Mouse (Mus musculus) left cerebral cortex, postnatal 36 days (tissue): ENCODE measurements around the gene Olfr1367. TPM values are rescaled to one million over a fixed set of nuclear protein-coding genes. Genes with fewer than 3 reads are reported as not detected.
"Not testable (repeated sequence)": the region's sequence is repeated elsewhere in the genome, so short reads cannot be mapped to it uniquely, and the experiment has no call there.

Source experiments
- DNase-seq, 2 experiments: peaks; one replicate each; pipeline ENCODE4 v3.0.0; 2021 to 2022; ENCODE audit warnings: low spot score in 2 of 2, mixed read lengths in 1 of 2
- intact Hi-C: fragments of 180-260 bp; cut with DNase I; formaldehyde crosslinking; loops from one replicate; pipeline ENCODE4 v1.15.1; 2025
- microRNA-seq: library from miRNA; unstranded; fragments of <30 nt; microRNA quantifications from one replicate; pipeline ENCODE4 v1.2.0, GENCODE M21; 2022
- total RNA-seq, 2 experiments: library from RNA; stranded (reverse); gene quantifications; 2 replicates each; pipeline ENCODE4 v1.2.3; 2021

Gene Olfr1367
- total RNA-seq, 2 experiments from 2014 or later, result not detected

- no peak for DNase-seq
- intact Hi-C loops, result no loop called here
These were observed 31.1 kb downstream of the Olfr1367 start for GRCm38 (mm10) chr13:21377773-21378172.

GRCm38 (mm10) chr13:21395211-21395610 is 48.5 kb downstream of the Olfr1367 start:
- no peak for DNase-seq
- intact Hi-C loops, result no loop called here

- no peak for DNase-seq
- intact Hi-C loops, result no loop called here
These were observed 48.9 kb downstream of the Olfr1367 start for GRCm38 (mm10) chr13:21395623-21396022.

- peak; percentile 10 to 18 for DNase-seq
- intact Hi-C loops, result not testable (repeated sequence)
These were observed 49.3 kb downstream of the Olfr1367 start for GRCm38 (mm10) chr13:21396048-21396447.

- intact Hi-C loops, result no loop called here
- no peak for DNase-seq
These were observed 50.8 kb downstream of the Olfr1367 start for GRCm38 (mm10) chr13:21397486-21397885.

Small RNA genes lying within 50 kb of the gene (microRNA-seq; reads per million reads assigned to microRNA genes)
- gene Mir6942, result 0.76 reads per million

Other genes with a start within 250 kb of the Olfr1367 start
- not detected for gene Olfr1369-ps1, start 235.4 kb upstream of the Olfr1367 start, total RNA-seq
- not detected for gene Olfr263, start 217.3 kb upstream of the Olfr1367 start, total RNA-seq
- not detected for gene Olfr1368, start 201.0 kb upstream of the Olfr1367 start, total RNA-seq
- gene Trim27, start 167.5 kb upstream of the Olfr1367 start, total RNA-seq, result 10 to 100 TPM; 34.0 TPM
- not detected for gene Gpx5, start 54.2 kb upstream of the Olfr1367 start, total RNA-seq
- gene Gpx6, start 34.8 kb upstream of the Olfr1367 start, total RNA-seq, result not detected
- gene Zscan12, start 15.9 kb downstream of the Olfr1367 start, total RNA-seq, result 1 to 10 TPM; 7.1 to 9.4 TPM
- gene Zkscan3, start 55.8 kb downstream of the Olfr1367 start, total RNA-seq, result 10 to 100 TPM; 30.3 to 45.5 TPM
- gene Pgbd1, start 94.1 kb downstream of the Olfr1367 start, total RNA-seq, result 1 to 10 TPM; 1.3 to 1.9 TPM
- gene Zscan26, start 106.8 kb downstream of the Olfr1367 start, total RNA-seq, result 10 to 100 TPM; 43.8 to 58.5 TPM
- 1 to 10 TPM; 1.4 to 1.7 TPM for gene Nkapl, start 121.6 kb downstream of the Olfr1367 start, total RNA-seq
- gene Zkscan4, start 132.0 kb downstream of the Olfr1367 start, total RNA-seq, result 1 to 10 TPM; 7.5 to 7.6 TPM
- not detected for gene Gm10065, start 132.5 kb downstream of the Olfr1367 start, total RNA-seq
- gene AK157302, start 148.3 kb downstream of the Olfr1367 start, total RNA-seq, result 10 to 100 TPM; 20.5 to 25.5 TPM
- gene Gm11273, start 154.5 kb downstream of the Olfr1367 start, total RNA-seq, result 10 to 100 TPM; 56.4 to 67.0 TPM
- 10 to 100 TPM; 15.9 to 18.1 TPM for gene Zkscan8, start 184.2 kb downstream of the Olfr1367 start, total RNA-seq
- not detected for gene Olfr1366, start 195.9 kb downstream of the Olfr1367 start, total RNA-seq
- not detected for gene Olfr1535, start 213.0 kb downstream of the Olfr1367 start, total RNA-seq
- gene Olfr1364, start 234.8 kb downstream of the Olfr1367 start, total RNA-seq, result not detected